Mouse (Mus musculus) neural tube, embryonic 12.5 days (tissue): ENCODE results near the gene Gm4924. TPM values are rescaled to one million over a fixed set of nuclear protein-coding genes. Genes with fewer than 3 reads are reported as not detected.
A peak's percentile ranks its signal among the peaks of the same experiment; 100 is the strongest.

Source experiments
- ATAC-seq: fragments of 200-750 bp; cut with Nextera tagmentation; 2 replicates; pipeline ENCODE4 v1.8.0; 2017; ENCODE audit warnings: low read depth, mild to moderate bottlenecking, moderate TSS enrichment, moderate library complexity; ENCODE audit not compliant: low FRiP score
- H3K27ac ChIP-seq: fragments of 300-500 bp; sonication (generic); 2 replicates; pipeline ENCODE4 v1.5.1; 2016
- H3K27me3 ChIP-seq: fragments of 300-500 bp; sonication (generic); replicated peaks from 2 replicates; pipeline ENCODE4 v1.6.1; 2016; ENCODE audit warnings: mild to moderate bottlenecking
- H3K36me3 ChIP-seq: fragments of 300-500 bp; sonication (generic); 2 replicates; pipeline ENCODE4 v1.6.1; 2016; ENCODE audit warnings: mild to moderate bottlenecking
- H3K4me1 ChIP-seq: fragments of 300-500 bp; sonication (generic); 2 replicates; pipeline ENCODE4 v1.6.1; 2016
- H3K4me2 ChIP-seq: fragments of 300-500 bp; sonication (generic); replicated peaks from 2 replicates; pipeline ENCODE4 v1.6.1; 2016; ENCODE audit warnings: mild to moderate bottlenecking
- H3K4me3 ChIP-seq: fragments of 300-500 bp; sonication (generic); 2 replicates; pipeline ENCODE4 v1.5.1; 2016
- H3K9ac ChIP-seq: fragments of 300-500 bp; sonication (generic); 2 replicates; pipeline ENCODE4 v1.6.1; 2016; ENCODE audit warnings: mild to moderate bottlenecking
- H3K9me3 ChIP-seq: fragments of 300-500 bp; sonication (generic); 2 replicates; pipeline ENCODE4 v1.6.1; 2016; ENCODE audit warnings: mild to moderate bottlenecking
- WGBS: fragments of 180-500 bp; shearing (Covaris S2); methylation state at CpG from one replicate; pipeline ENCODE4 v1.1.7; 2016; 5-methylcytosine and 5-hydroxymethylcytosine counted together
- polyA plus RNA-seq: library from polyadenylated mRNA; unstranded; fragments of >200 nt; fragmentation: Nextera tagmentation; extraction: Ambion mirVana; gene quantifications from 2 replicates; pipeline ENCODE4 v1.2.1, GENCODE M21; 2016

Gm4924 gene
- polyA plus RNA-seq, result 14.8 TPM in 2 replicates

GRCm38 (mm10) chr10:82354083-82355010, at the start of gene Gm4924:
TSS of gene Gm4924 (plus strand) at chr10:82354255.
- 5% methylated on average over 34 of the region's 34 CpGs for WGBS
- peak within 1 kb of the TSS; percentile 59 for H3K4me3 ChIP-seq

GRCm38 (mm10) chr10:82316482-82316881, 37.6 kb upstream of the Gm4924 start, which contains the start of gene 4932415D10Rik:
TSS of gene 4932415D10Rik (minus strand) at chr10:82316582.
- Histone ChIP-seq H3K27ac (no peak within 1 kb of the TSS), H3K9ac (no peak within 1 kb of the TSS), H3K4me2 (no peak within 1 kb of the TSS), H3K27me3 (no peaks in the 10 kb centered on the region), H3K4me1 (no peaks in the 10 kb centered on the region), H3K4me3 (no peak within 1 kb of the TSS), H3K36me3 (no peaks in the 10 kb centered on the region), H3K9me3 (0 out of 2 replicates have a peak, but pooled peaks cover 10% of the 10 kb centered on the region)
- no peak for ATAC-seq
- 91% methylated on average over 1 of the region's 1 CpGs for WGBS

More at GRCm38 (mm10) chr10:82354083-82355010, at the start of gene Gm4924:
- Histone ChIP-seq H3K36me3 (peaks cover 8% of the 10 kb centered on the region), H3K27me3 (no peaks in the 10 kb centered on the region), H3K9me3 (peaks cover 23% of the 10 kb centered on the region), H3K27ac (peak within 1 kb of the TSS; percentile 88), H3K4me2 (peak within 1 kb of the TSS; percentile 56), H3K9ac (peak within 1 kb of the TSS; percentile 73), H3K4me1 (no peaks in the 10 kb centered on the region)
- ATAC-seq, result peak; percentile 100

GRCm38 (mm10) chr10:82320134-82320533, 33.9 kb upstream of the Gm4924 start:
- H3K4me2 ChIP-seq, result no peak overlapping the region
- no peaks in the 10 kb centered on the region for H3K27me3 ChIP-seq
- H3K4me3 ChIP-seq, result no peak overlapping the region
- H3K27ac ChIP-seq, result no peak overlapping the region
- ATAC-seq, result no peak
- H3K9ac ChIP-seq, result no peak overlapping the region
- 0 out of 2 replicates have a peak, but pooled peaks cover 15% of the 10 kb centered on the region for H3K9me3 ChIP-seq
- no peaks in the 10 kb centered on the region for H3K4me1 ChIP-seq
- H3K36me3 ChIP-seq, result no peaks in the 10 kb centered on the region
- 72% methylated on average over 3 of the region's 3 CpGs for WGBS

- 87% methylated on average over 5 of the region's 5 CpGs for WGBS
- 0 out of 2 replicates have a peak, but pooled peaks cover 10% of the 10 kb centered on the region for H3K9me3 ChIP-seq
- ATAC-seq, result no peak
- H3K4me1 ChIP-seq, result no peaks in the 10 kb centered on the region
- no peaks in the 10 kb centered on the region for H3K27me3 ChIP-seq
- no peak overlapping the region for H3K4me3 ChIP-seq
- H3K36me3 ChIP-seq, result no peaks in the 10 kb centered on the region
- H3K4me2 ChIP-seq, result no peak overlapping the region
- no peak overlapping the region for H3K27ac ChIP-seq
- H3K9ac ChIP-seq, result no peak overlapping the region
Measured at GRCm38 (mm10) chr10:82329826-82330225, 24.2 kb upstream of the Gm4924 start.

GRCm38 (mm10) chr10:82355401-82355800, 1.3 kb downstream of the Gm4924 start:
- WGBS, result 97% methylated on average over 4 of the region's 4 CpGs
- Histone ChIP-seq H3K4me1 (no peaks in the 10 kb centered on the region), H3K27ac (no peak overlapping the region), H3K9me3 (peaks cover 32% of the 10 kb centered on the region), H3K36me3 (peaks cover 10% of the 10 kb centered on the region), H3K27me3 (no peaks in the 10 kb centered on the region), H3K4me2 (no peak overlapping the region), H3K9ac (no peak overlapping the region), H3K4me3 (no peak overlapping the region)
- ATAC-seq, result no peak

- 90% methylated on average over 9 of the region's 9 CpGs for WGBS
- H3K9me3 ChIP-seq, result peaks cover 59% of the 10 kb centered on the region
- no peak for ATAC-seq
- H3K27me3 ChIP-seq, result no peaks in the 10 kb centered on the region
- no peak overlapping the region for H3K4me3 ChIP-seq
- no peak overlapping the region for H3K9ac ChIP-seq
- no peak overlapping the region for H3K4me2 ChIP-seq
- no peaks in the 10 kb centered on the region for H3K4me1 ChIP-seq
- H3K27ac ChIP-seq, result no peak overlapping the region
- peaks cover 17% of the 10 kb centered on the region for H3K36me3 ChIP-seq
Measured at GRCm38 (mm10) chr10:82361911-82362310, 7.9 kb downstream of the Gm4924 start.

GRCm38 (mm10) chr10:82382992-82383391, 28.9 kb downstream of the Gm4924 start:
- ATAC-seq, result no peak
- Histone ChIP-seq H3K4me1 (no peaks in the 10 kb centered on the region), H3K4me3 (no peak overlapping the region), H3K36me3 (peaks cover 14% of the 10 kb centered on the region; the same call in 1 of the 2 replicates), H3K9ac (no peak overlapping the region), H3K27me3 (no peaks in the 10 kb centered on the region), H3K9me3 (peaks cover 53% of the 10 kb centered on the region), H3K4me2 (no peak overlapping the region), H3K27ac (no peak overlapping the region)
- WGBS, result 94% methylated on average over 1 of the region's 1 CpGs

- peaks cover 27% of the 10 kb centered on the region for H3K9me3 ChIP-seq
Measured at GRCm38 (mm10) chr10:82409511-82409910, 55.5 kb downstream of the Gm4924 start.

GRCm38 (mm10) chr10:82423631-82424030, 69.6 kb downstream of the Gm4924 start:
- H3K9me3 ChIP-seq, result peaks cover 34% of the 10 kb centered on the region; the same call in 1 of the 2 replicates

More at GRCm38 (mm10) chr10:82409511-82409910, 55.5 kb downstream of the Gm4924 start:
- 78% methylated on average over 1 of the region's 1 CpGs for WGBS
- H3K27ac ChIP-seq, result no peak overlapping the region
- no peaks in the 10 kb centered on the region for H3K27me3 ChIP-seq
- H3K4me1 ChIP-seq, result no peaks in the 10 kb centered on the region
- H3K36me3 ChIP-seq, result no peaks in the 10 kb centered on the region; the same call in 1 of the 2 replicates
- no peak overlapping the region for H3K4me2 ChIP-seq
- H3K9ac ChIP-seq, result no peak overlapping the region
- no peak overlapping the region for H3K4me3 ChIP-seq
- ATAC-seq, result no peak

More at GRCm38 (mm10) chr10:82423631-82424030, 69.6 kb downstream of the Gm4924 start:
- ATAC-seq, result no peak
- no peaks in the 10 kb centered on the region for H3K36me3 ChIP-seq
- no peak overlapping the region for H3K9ac ChIP-seq
- no peaks in the 10 kb centered on the region for H3K27me3 ChIP-seq
- H3K4me3 ChIP-seq, result no peak overlapping the region
- H3K4me1 ChIP-seq, result no peaks in the 10 kb centered on the region
- H3K27ac ChIP-seq, result no peak overlapping the region
- no peak overlapping the region for H3K4me2 ChIP-seq

Other genes with a start within 250 kb of the Gm4924 start
- gene AU041133, start 226.2 kb upstream of the Gm4924 start, polyA plus RNA-seq, result 7.2 and 7.6 TPM in 2 replicates
- gene Zfp938, start 113.0 kb upstream of the Gm4924 start, polyA plus RNA-seq, result 16.4 and 17.6 TPM in 2 replicates
- gene 4932415D10Rik, start 37.7 kb upstream of the Gm4924 start, polyA plus RNA-seq, result not detected in 2 replicates
- gene Gm1553, start 138.4 kb downstream of the Gm4924 start, polyA plus RNA-seq, result not detected in 2 replicates